Mouse (Mus musculus) thymus, postnatal 10 days (tissue): ENCODE data around the gene Plekha6.

Experiments used
- DNase-seq, 2 experiments: peaks; one replicate each; pipeline ENCODE4 v3.0.0; 2021; ENCODE audit warnings: low spot score in 2 of 2

Gene Plekha6

GRCm38 (mm10) chr1:133182706-133183095 is 18.7 kb downstream of the Plekha6 start:
- no peak for DNase-seq

- DNase-seq: no peak
These were observed 19.3 kb downstream of the Plekha6 start for GRCm38 (mm10) chr1:133183141-133183925.

- no peak for DNase-seq
These were observed 24.1 kb downstream of the Plekha6 start for GRCm38 (mm10) chr1:133187948-133188680.

GRCm38 (mm10) chr1:133188719-133189118 is 24.7 kb downstream of the Plekha6 start:
- no peak for DNase-seq

- DNase-seq: no peak
These were observed 25.5 kb downstream of the Plekha6 start for GRCm38 (mm10) chr1:133189471-133189870.

GRCm38 (mm10) chr1:133190550-133190949 is 26.5 kb downstream of the Plekha6 start:
- DNase-seq: peak; percentile 16 to 34

- no peak for DNase-seq
These were observed 32.2 kb downstream of the Plekha6 start for GRCm38 (mm10) chr1:133196181-133196580.

- no peak for DNase-seq
These were observed 33.3 kb downstream of the Plekha6 start for GRCm38 (mm10) chr1:133197266-133197665.

GRCm38 (mm10) chr1:133199706-133200105 is 35.7 kb downstream of the Plekha6 start:
- no peak for DNase-seq

- DNase-seq: no peak
These were observed 37.5 kb downstream of the Plekha6 start for GRCm38 (mm10) chr1:133201499-133201898.

GRCm38 (mm10) chr1:133203701-133204100 is 39.7 kb downstream of the Plekha6 start:
- DNase-seq: no peak

GRCm38 (mm10) chr1:133204341-133204849 is 40.4 kb downstream of the Plekha6 start:
- DNase-seq: no peak

GRCm38 (mm10) chr1:133204985-133205384 is 41.0 kb downstream of the Plekha6 start:
- DNase-seq: no peak

GRCm38 (mm10) chr1:133208086-133208815 is 44.2 kb downstream of the Plekha6 start:
- no peak for DNase-seq

GRCm38 (mm10) chr1:133209036-133209435 is 45.0 kb downstream of the Plekha6 start:
- DNase-seq: no peak

- no peak for DNase-seq
These were observed 45.5 kb downstream of the Plekha6 start for GRCm38 (mm10) chr1:133209482-133209881.

- no peak for DNase-seq
These were observed 46.0 kb downstream of the Plekha6 start for GRCm38 (mm10) chr1:133209901-133210516.

GRCm38 (mm10) chr1:133210766-133211165 is 46.8 kb downstream of the Plekha6 start:
- no peak for DNase-seq

GRCm38 (mm10) chr1:133212273-133212672 is 48.3 kb downstream of the Plekha6 start:
- DNase-seq: no peak

- DNase-seq: no peak
These were observed 49.1 kb downstream of the Plekha6 start for GRCm38 (mm10) chr1:133213098-133213497.

- DNase-seq: no peak
These were observed 49.9 kb downstream of the Plekha6 start for GRCm38 (mm10) chr1:133213901-133214300.
